Mouse (Mus musculus) urinary bladder, adult 18-20 months (tissue): Measurements from ENCODE around the gene Barhl2.

Source experiments
- DNase-seq, 2 experiments: peaks; one replicate each; pipeline ENCODE4 v3.0.0; 2022; ENCODE audit warnings: low spot score in 2 of 2, mixed read lengths in 2 of 2

The Barhl2 gene

DNA sequence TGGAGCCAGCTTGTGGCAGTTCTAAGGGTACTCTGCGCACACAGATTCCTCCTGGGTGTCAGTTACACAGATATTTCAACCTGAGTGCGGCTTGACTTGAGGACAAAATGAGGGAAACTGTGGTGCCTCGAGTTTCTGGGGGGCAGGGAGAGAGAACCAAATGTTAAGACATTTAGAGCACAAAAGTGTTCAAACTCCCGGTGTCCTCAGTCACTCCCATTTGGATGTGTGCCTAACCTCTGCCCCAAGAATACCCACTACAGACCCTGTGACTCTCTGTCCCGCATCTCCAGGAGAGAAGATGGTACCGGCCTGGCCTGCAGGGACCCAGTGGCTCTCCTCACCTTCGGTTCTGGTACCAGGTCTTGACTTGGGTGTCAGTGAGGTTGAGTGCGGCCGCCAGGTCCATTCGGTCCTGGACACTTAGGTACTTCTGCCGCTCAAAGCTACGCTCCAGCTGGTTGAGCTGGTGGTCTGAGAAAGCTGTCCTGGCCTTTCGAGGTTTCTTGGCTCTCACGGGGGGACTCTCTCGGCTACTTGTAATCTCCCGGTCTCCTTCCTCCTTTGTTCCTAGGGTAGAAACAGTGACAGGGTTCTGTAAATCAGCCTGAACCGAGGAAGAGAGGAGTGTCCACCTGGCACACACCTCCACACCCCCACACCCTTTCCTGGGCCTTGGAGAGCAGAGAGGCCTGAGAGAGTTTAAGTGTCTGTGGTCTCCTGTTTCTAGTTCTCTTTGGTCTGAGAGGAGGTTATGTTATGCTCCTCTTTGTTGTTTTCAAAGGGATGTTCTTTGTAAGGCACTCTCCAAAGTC lies 2.7 kb downstream of the Barhl2 start:
- DNase-seq, result no peak

DNA sequence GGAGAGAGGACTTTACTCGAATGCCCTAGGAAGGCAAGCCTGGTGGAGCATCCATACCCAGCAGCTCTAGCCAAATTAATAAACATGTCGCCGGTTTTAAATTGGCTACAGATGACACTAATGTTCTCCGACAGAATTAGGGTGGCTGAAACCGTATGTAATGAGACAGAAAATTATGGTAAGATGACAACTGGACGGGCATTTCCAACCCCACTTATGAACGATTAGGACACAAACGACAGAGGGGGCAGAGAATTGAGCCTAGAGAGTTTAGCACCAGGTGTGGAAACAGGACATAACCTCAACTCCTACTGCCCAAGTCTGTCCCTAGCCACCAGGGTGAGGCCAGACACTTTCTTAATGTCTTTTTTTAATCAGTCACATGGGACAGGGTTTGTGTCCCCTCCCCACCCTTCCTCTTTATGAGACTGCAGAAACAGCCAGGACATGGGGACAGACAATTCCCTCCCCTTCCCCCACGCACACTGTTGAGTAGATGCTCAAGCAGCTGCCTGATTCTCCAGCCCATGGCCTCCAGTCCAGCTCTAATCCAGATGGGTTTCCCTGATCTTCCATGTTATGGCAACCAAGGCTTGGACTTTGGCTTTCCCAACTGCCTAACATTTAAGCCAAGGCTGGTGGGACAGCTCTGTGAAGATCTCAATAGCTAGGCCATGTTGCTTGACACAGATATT lies 3.4 kb downstream of the Barhl2 start:
- DNase-seq, result no peak

DNA sequence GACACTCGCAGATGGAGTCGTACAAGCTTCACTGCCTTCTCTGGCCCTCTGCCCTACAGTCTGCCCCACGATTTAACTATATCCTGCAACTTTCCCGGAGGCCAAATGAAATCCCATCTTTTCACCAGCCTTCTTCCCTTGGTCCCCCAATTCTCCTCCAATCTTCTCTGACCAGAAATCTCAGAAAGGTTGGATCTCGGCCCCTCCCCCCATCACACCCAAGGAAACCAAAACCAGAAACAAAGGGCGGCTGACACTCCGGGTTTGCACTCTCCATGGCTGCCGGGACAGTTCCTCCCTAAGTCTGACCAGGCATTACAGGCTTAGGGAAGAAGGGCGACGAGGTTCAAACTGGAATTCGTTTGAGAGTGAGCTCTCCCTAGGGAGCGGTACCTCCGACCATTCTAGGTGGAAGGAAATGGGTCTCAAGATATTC lies 4.1 kb downstream of the Barhl2 start:
- no peak for DNase-seq

DNA sequence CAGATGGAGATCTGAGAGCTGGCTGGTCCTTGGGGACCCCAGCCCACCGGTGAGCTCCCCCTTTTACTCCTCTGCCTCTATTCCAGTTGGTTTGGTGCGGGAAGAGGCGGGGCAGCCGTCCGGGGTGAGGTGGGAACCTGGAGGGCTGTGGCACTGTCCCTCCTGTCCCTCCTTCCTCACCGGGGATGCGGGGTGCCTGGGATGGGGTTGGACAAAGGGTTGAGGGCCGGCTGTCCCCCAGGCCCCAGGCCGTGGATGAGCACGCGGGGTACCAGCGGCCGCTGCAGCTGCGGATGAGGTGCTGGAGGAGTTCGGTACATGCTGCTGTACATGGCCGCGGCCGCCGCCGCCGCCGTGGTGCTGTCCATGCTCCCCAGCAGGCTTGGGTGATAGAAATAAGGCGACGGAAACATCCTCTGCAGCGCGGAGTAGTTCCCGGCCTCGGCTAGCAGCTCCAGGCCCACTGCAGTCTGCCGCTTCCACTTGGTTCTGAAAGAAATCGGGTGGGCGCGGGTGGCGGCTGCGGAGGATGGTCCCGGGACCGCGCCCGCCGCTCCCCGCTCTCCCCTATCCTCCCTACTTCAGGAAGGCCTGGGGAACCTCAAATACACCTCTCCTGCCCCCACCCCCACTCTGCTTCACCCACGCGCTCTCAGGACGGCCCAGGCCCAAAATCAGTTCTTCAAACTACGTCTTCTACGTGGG lies 4.6 kb downstream of the Barhl2 start:
- no peak for DNase-seq

- DNase-seq, result no peak
Measured at GRCm38 (mm10) chr5:106452686-106453085, 5.3 kb downstream of the Barhl2 start.

DNA sequence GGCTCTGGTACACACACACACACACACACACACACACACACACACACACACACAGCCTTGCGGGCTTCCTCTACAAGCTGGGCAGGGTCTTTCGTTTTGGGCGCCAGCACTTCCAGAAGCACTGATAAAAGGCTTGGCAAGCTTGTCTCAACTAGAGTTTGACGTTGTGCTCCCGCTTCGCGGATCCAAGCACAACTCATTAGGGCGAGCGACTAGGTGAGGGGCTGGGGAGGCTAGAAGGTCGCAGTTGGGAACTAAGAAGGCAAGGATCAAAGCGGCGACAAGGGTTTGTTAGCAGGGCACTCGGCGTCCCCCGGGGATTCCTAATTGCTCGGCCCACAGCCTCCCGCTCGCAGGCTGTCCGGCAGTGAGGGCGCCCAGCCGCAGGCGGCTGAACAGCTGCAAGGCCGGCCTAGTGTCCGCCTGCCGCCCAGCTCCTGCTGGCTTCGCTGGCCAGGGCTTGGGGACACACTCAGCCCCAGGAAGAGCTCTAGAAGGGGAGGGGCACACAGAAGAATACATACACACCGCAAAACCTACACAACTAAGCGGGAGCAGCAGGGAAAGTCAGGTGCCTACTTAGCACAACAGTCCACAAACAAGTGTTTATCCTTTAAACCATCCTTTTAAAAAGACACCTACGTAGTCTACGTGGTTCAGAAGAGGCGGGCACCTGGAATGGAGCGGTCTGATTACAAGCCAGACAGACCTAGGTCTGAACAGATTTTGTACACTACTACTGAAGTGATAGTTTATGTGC lies 6.1 kb downstream of the Barhl2 start:
- DNase-seq, result no peak

GRCm38 (mm10) chr5:106450426-106451160 lies 7.4 kb downstream of the Barhl2 start:
- no peak for DNase-seq

- DNase-seq, result no peak
Measured at GRCm38 (mm10) chr5:106449720-106450425, 8.1 kb downstream of the Barhl2 start.

GRCm38 (mm10) chr5:106448798-106449125 lies 9.2 kb downstream of the Barhl2 start:
- DNase-seq, result no peak

DNA sequence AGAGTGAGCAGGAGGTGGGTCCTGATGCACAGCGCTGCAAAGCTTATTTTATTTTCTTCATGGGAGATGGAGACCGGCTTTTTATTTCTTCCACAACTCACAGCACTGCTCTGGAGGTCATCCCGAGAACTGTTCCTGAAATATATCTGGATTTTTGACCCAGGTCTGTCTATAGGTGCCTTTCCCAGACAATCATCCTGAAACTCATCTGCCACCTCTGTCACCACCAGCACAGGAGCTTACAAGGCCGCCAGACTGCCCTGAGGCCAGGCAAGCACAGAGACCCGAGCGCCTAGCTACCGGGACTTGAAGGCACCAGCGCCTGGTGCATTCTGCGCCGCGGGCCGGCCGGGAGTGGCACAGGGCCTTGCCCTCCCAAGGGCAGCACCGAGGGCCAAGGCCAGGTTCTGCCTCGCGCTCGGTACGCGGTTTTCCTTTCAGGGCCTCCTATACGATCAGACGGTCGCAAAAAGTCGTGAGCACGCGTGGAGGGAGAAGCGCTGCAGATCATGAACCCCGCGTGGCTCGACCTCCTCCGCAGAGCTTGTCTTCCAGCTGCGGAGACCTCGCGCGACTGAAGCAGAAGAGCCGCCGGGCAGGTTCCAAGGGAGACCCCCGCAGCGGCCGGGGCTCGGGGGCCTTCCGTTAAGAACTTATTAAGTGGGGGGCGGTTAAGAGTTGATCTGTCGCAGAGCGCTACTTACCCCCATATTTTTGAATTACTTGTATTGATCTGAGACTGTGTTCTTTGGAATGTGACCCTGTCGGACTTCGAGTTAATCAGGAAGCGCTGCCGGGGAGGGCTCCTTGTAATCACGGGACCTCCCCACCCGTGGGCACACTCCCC lies 9.8 kb downstream of the Barhl2 start:
- DNase-seq, result no peak

DNA sequence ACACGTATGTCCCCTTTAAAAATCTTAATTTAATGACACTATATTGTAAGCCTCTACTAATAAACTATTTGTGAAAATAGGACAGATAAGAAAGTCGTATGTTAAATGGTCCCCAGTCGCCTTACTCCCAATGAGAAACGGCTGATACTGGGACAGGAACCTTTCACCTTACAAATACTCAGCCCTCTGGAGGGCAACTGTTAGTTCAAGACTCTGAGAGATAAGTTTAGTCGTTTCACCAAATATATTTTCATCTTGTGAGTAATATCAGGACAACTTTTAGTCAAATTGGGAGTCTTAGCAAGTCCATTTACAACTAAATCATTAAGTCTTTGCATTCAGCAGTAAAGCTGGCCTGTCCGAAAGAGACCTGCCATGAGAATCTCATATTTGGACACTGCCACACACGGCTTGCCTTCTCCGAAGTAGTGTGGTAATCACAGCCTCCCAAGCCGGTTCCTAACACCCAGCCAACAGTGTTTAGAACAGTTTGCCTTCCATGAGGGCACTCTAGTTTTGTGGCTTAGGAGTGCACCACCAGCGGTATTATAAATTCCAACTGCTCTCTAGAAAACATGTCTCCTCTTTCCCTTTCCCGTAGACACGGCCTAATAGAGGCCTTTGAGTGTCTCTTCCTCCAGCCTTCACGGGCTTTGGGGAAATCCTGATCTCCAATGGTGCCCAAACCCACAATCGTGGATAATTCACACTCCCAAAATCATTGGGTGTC lies 10.7 kb downstream of the Barhl2 start:
- no peak for DNase-seq

- no peak for DNase-seq
Measured at GRCm38 (mm10) chr5:106446593-106446992, 11.4 kb downstream of the Barhl2 start.

DNA sequence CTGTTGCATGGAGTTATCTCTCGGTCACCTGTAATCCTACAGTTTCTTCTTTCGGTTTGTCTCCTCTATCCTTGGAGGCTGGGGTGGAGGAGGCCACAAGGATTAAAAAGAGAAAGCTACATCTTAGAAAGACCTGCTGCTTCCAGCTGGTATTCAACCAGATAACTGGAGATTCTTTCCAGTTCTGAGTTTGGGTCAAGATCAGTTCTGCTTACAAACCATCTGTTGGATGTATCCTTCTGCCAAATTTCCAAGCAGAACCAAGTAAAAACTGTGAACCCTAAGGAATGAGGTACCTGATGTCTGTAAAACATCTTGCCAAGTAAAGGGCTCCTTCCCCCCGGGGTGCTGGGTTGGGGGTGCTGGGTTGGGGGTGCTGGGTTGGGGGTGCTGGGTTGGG lies 12.3 kb downstream of the Barhl2 start:
- no peak for DNase-seq

GRCm38 (mm10) chr5:106438916-106439315 lies 19.1 kb downstream of the Barhl2 start:
- DNase-seq, result no peak

GRCm38 (mm10) chr5:106426069-106426468 lies 31.9 kb downstream of the Barhl2 start:
- no peak for DNase-seq

DNA sequence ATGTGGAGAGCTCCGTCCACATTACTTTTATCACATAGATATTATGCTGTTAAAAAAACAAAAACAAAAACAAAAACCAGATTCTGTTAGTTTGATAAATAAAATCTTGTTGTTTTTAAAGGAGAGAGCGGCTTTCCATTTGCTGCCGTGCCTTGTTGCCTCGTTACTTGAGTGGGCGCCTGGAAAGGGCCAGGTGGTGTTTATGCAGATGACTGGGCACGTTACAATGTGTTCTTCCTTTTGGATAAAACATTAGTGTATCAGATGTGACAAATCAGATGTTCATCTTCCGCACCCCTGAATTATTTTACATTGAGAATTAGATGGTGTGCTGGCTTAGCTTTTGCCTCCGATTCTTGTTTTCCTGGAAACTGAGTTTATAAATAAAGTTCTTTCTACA lies 37.1 kb downstream of the Barhl2 start:
- DNase-seq, result no peak

GRCm38 (mm10) chr5:106420370-106420769 lies 37.6 kb downstream of the Barhl2 start:
- DNase-seq, result no peak

DNA sequence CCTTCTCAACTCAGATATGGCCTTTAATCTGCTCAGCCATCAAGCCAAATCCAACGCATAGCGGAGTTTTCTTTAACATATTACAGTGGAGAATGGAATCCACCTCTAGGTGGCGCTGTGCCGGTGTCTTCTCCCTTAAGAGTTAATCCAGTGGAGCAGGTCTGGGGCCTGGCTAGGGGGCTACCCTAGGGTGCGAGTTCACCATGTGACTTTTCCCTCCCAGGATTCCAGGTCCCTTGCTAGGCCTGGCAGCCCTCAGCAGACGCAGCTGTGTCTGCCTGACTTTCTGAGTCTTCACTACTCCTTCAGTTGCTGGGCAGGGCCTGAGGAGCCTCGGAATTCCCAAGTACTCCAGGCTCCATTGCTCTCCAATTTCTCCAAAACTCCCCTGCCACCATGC lies 40.8 kb downstream of the Barhl2 start:
- DNase-seq, result no peak

- no peak for DNase-seq
Measured at GRCm38 (mm10) chr5:106416550-106416949, 41.4 kb downstream of the Barhl2 start.
